Mouse (Mus musculus): ENCODE results near the gene Sntg2. TPM values are rescaled to one million over a fixed set of nuclear protein-coding genes. Genes with fewer than 3 reads are reported as not detected.

Gene Sntg2
- total and polyA plus RNA-seq, 3 experiments = 0.29 to 0.55 (median 0.48) TPM

DNA sequence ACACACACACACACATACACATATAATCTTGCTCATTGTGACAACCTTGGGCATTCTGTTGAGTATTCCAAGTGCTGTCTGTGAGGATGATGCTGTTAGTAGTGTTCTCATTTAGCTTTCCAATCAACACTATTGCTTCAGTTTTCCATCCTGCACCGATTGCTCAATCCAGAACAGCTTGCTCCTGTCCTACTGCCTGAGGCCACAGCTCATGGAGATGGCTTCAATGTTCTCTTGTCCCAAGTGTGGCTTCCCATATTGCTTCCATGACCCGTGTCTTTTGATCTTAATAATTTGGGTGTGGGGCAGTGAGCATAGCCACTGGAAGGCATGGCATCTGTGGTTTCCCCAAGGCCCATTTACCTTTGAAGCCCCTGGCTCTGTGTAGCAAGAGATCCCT lies 162.8 kb downstream of the Sntg2 start:
- Histone ChIP-seq H3K9ac (ENCODE audit: low read depth, low read length) (no peak overlapping the region), H3K4me3 (no peak overlapping the region), H3K4me1 (ENCODE audit: control insufficient read depth, insufficient read depth, low read length) (no peaks in the 10 kb centered on the region), H3K79me2 (replicated peaks; ENCODE audit: control insufficient read depth, insufficient read depth, low read length) (no peaks in the 10 kb centered on the region), H3K27ac (no peak overlapping the region), H3K36me3 (ENCODE audit: control insufficient read depth, insufficient read depth, low read length) (no peaks in the 10 kb centered on the region), H3K27me3 (ENCODE audit: control insufficient read depth, insufficient read depth, low read length) (no peaks in the 10 kb centered on the region)
- intact Hi-C loops (cut with DNase I) = no loop called here
- no peak for DNase-seq
- WGBS = 83% methylated on average over 2 of the region's 2 CpGs
- TF ChIP-seq CTCF (IDR thresholded peaks at IDR 0.05) = no peak
- no peak for TF ChIP-seq POLR2A (IDR thresholded peaks at IDR 0.05; ENCODE audit: insufficient read depth, low read depth, low read length)
- no peak for TF ChIP-seq EP300 (IDR thresholded peaks at IDR 0.05; ENCODE audit: insufficient read depth, low read depth, low read length)

DNA sequence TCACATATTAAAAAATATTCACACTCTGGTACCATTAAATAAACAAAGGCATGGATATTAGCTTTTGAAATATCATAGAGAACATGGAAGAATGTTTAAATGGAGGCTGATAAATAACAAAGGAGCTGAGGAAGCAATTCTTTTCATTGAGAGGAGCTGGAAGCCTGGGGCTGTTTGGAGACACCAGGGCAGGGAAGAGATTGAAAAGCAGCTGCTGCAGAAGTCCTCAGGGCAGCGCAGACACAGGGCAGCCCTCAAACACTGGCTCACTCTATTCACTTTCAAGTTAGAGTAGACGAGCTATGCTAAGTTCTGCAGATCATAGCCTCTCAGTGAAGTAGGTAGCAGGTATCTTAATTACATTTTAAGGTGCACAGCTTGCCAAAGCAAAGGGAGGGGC lies 164.6 kb downstream of the Sntg2 start:
- H3K36me3 ChIP-seq (ENCODE audit: control insufficient read depth, insufficient read depth, low read length) = no peaks in the 10 kb centered on the region
- no peak overlapping the region for H3K9ac ChIP-seq (ENCODE audit: low read depth, low read length)
- intact Hi-C loops (cut with DNase I) = loop anchor here (10.0 kb wide), 1 partner anchor 154 kb away; no protein-coding TSS in a partner anchor
- no peaks in the 10 kb centered on the region for H3K27me3 ChIP-seq (ENCODE audit: control insufficient read depth, insufficient read depth, low read length)
- H3K79me2 ChIP-seq (replicated peaks; ENCODE audit: control insufficient read depth, insufficient read depth, low read length) = no peaks in the 10 kb centered on the region
- H3K27ac ChIP-seq = no peak overlapping the region
- 74% methylated on average over 2 of the region's 2 CpGs for WGBS
- no peak overlapping the region for H3K4me3 ChIP-seq
- TF ChIP-seq POLR2A (IDR thresholded peaks at IDR 0.05; ENCODE audit: insufficient read depth, low read depth, low read length) = no peak
- no peak for TF ChIP-seq CTCF (IDR thresholded peaks at IDR 0.05)
- no peak for TF ChIP-seq EP300 (IDR thresholded peaks at IDR 0.05; ENCODE audit: insufficient read depth, low read depth, low read length)
- H3K4me1 ChIP-seq (ENCODE audit: control insufficient read depth, insufficient read depth, low read length) = no peaks in the 10 kb centered on the region
- DNase-seq = no peak

GRCm38 (mm10) chr12:30208087-30208486 lies 165.1 kb downstream of the Sntg2 start:
- no peak overlapping the region for H3K9ac ChIP-seq (ENCODE audit: low read depth, low read length)
- 75% methylated on average over 5 of the region's 5 CpGs for WGBS
- no peak for TF ChIP-seq EP300 (IDR thresholded peaks at IDR 0.05; ENCODE audit: insufficient read depth, low read depth, low read length)
- TF ChIP-seq CTCF (IDR thresholded peaks at IDR 0.05) = no peak
- TF ChIP-seq POLR2A (IDR thresholded peaks at IDR 0.05; ENCODE audit: insufficient read depth, low read depth, low read length) = no peak
- intact Hi-C loops (cut with DNase I) = loop anchor here (10.0 kb wide), 1 partner anchor 153 kb away; no protein-coding TSS in a partner anchor
- H3K4me1 ChIP-seq (ENCODE audit: control insufficient read depth, insufficient read depth, low read length) = no peaks in the 10 kb centered on the region
- DNase-seq = no peak
- no peak overlapping the region for H3K4me3 ChIP-seq
- H3K27me3 ChIP-seq (ENCODE audit: control insufficient read depth, insufficient read depth, low read length) = no peaks in the 10 kb centered on the region
- no peaks in the 10 kb centered on the region for H3K36me3 ChIP-seq (ENCODE audit: control insufficient read depth, insufficient read depth, low read length)
- no peaks in the 10 kb centered on the region for H3K79me2 ChIP-seq (replicated peaks; ENCODE audit: control insufficient read depth, insufficient read depth, low read length)
- H3K27ac ChIP-seq = no peak overlapping the region

DNA sequence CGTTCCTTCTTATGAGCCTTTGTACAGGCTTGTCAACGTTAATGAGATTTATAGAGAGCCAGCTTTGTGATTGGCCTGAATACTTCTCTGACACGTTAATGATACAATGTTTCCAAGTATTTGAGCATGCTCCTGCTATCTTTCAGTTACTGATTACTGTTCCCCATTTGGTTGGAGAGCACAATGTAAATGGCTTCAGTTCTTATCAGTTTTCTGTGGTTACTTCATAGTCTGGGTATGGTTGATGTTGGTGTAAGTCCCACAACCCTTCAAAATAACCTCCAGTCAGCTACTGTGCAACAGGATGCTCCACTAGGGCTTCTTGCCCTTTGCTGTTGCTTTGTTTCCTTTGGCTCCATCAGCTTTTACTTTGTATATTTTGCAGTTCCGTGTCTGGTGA lies 168.7 kb downstream of the Sntg2 start:
- no peak overlapping the region for H3K27ac ChIP-seq

DNA sequence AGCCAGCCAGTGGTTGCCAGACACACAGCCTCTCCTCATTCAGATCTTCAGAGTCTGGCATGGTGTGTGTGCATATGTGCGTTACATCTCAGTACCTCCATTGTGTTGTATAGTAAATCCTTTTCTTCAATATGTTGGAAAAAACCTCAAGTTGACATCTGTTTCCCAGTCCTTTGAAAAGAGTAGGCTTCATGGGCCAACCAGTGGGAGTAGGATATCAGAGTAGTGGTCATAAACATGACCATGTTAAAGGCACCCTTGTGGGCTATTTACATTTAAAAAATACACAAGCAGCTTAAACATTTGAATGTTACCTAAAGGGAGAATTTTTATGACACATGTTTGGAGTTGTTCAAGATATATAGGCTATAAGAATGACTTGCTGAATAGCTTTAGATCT lies 170.4 kb downstream of the Sntg2 start:
- Histone ChIP-seq H3K9ac (ENCODE audit: low read depth, low read length) (no peak overlapping the region), H3K79me2 (replicated peaks; ENCODE audit: control insufficient read depth, insufficient read depth, low read length) (no peaks in the 10 kb centered on the region), H3K27ac (no peak overlapping the region), H3K4me1 (ENCODE audit: control insufficient read depth, insufficient read depth, low read length) (no peaks in the 10 kb centered on the region), H3K27me3 (ENCODE audit: control insufficient read depth, insufficient read depth, low read length) (no peaks in the 10 kb centered on the region), H3K4me3 (no peak overlapping the region), H3K36me3 (ENCODE audit: control insufficient read depth, insufficient read depth, low read length) (no peaks in the 10 kb centered on the region)
- no peak for TF ChIP-seq EP300 (IDR thresholded peaks at IDR 0.05; ENCODE audit: insufficient read depth, low read depth, low read length)
- TF ChIP-seq CTCF (IDR thresholded peaks at IDR 0.05) = no peak
- TF ChIP-seq POLR2A (IDR thresholded peaks at IDR 0.05; ENCODE audit: insufficient read depth, low read depth, low read length) = no peak
- no peak for DNase-seq
- intact Hi-C loops (cut with DNase I) = loop anchor here (10.0 kb wide), 1 partner anchor 148 kb away; no protein-coding TSS in a partner anchor
- 90% methylated on average over 1 of the region's 1 CpGs for WGBS

More for the DNA sequence above, 168.7 kb downstream of the Sntg2 start:
- TF ChIP-seq POLR2A (IDR thresholded peaks at IDR 0.05; ENCODE audit: insufficient read depth, low read depth, low read length) = no peak
- intact Hi-C loops (cut with DNase I) = loop anchor here (10.0 kb wide), 1 partner anchor 150 kb away; no protein-coding TSS in a partner anchor
- Histone ChIP-seq H3K79me2 (replicated peaks; ENCODE audit: control insufficient read depth, insufficient read depth, low read length) (no peaks in the 10 kb centered on the region), H3K4me1 (ENCODE audit: control insufficient read depth, insufficient read depth, low read length) (no peaks in the 10 kb centered on the region), H3K36me3 (ENCODE audit: control insufficient read depth, insufficient read depth, low read length) (no peaks in the 10 kb centered on the region), H3K27me3 (ENCODE audit: control insufficient read depth, insufficient read depth, low read length) (no peaks in the 10 kb centered on the region), H3K9ac (ENCODE audit: low read depth, low read length) (no peak overlapping the region), H3K4me3 (no peak overlapping the region)
- no peak for DNase-seq
- 17% methylated on average over 4 of the region's 4 CpGs for WGBS

DNA sequence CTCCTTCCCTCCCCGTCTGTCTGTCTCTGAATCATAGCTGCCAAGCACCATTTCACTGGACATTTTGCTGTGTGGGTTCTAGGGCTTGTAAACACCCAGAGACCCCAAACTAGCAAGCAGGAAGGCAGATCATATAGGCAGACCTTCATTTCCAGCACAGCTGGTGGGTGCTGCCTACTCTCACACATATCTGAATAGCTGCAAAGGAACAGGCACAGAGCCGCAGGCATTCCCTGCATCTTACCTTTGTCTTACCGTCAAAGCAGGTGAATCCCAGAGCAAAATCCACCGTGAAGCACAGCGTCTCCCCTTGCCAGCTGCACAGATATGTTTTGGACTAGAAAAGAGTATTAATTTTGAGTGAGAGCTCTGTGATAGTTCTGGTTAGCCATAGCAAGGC lies 172.1 kb downstream of the Sntg2 start:
- no peak overlapping the region for H3K9ac ChIP-seq (ENCODE audit: low read depth, low read length)
- intact Hi-C loops (cut with DNase I) = loop anchor here (10.0 kb wide), 1 partner anchor 146 kb away; no protein-coding TSS in a partner anchor
- H3K79me2 ChIP-seq (replicated peaks; ENCODE audit: control insufficient read depth, insufficient read depth, low read length) = no peaks in the 10 kb centered on the region
- H3K36me3 ChIP-seq (ENCODE audit: control insufficient read depth, insufficient read depth, low read length) = no peaks in the 10 kb centered on the region
- DNase-seq = no peak
- WGBS = 85% methylated on average over 5 of the region's 5 CpGs
- H3K4me3 ChIP-seq = no peak overlapping the region
- TF ChIP-seq CTCF (IDR thresholded peaks at IDR 0.05) (no peak), POLR2A (IDR thresholded peaks at IDR 0.05; ENCODE audit: insufficient read depth, low read depth, low read length) (no peak), EP300 (IDR thresholded peaks at IDR 0.05; ENCODE audit: insufficient read depth, low read depth, low read length) (no peak)
- H3K4me1 ChIP-seq (ENCODE audit: control insufficient read depth, insufficient read depth, low read length) = no peaks in the 10 kb centered on the region
- H3K27me3 ChIP-seq (ENCODE audit: control insufficient read depth, insufficient read depth, low read length) = no peaks in the 10 kb centered on the region
- H3K27ac ChIP-seq = no peak overlapping the region

Measured in heart, adult 2 months (tissue).